Comparison of ENCODE assay signal across 8 mouse cellular contexts in genomic region chr5:36988124-36988780, GRCm38 (mm10). TPM values are rescaled to one million over a fixed set of nuclear protein-coding genes. Genes with fewer than 3 reads are reported as not detected.
DNase-seq lines count a peak whose midpoint lies in the region; ATAC-seq lines count a peak whose summit lies in the region.

No protein-coding gene starts in this region.

- H3K27me3 ChIP-seq in embryonic facial prominence, embryonic 11.5 days (ENCODE audit: control insufficient read depth, insufficient read depth, low read length) = no peaks in the 10 kb centered on the region
- H3K27me3 ChIP-seq in hindbrain, embryonic 12.5 days = peaks cover 6% of the 10 kb centered on the region; the same call in 1 of the 2 replicates

- H3K27ac ChIP-seq in embryonic facial prominence, embryonic 11.5 days (replicated peaks; ENCODE audit: low read depth, low read length) = no peak overlapping the region
- H3K27ac ChIP-seq in hindbrain, embryonic 12.5 days = no peak overlapping the region

- DNase-seq in layer of hippocampus, adult 11-12 months (ENCODE audit: low spot score) = peak; percentile 28
- no peak for DNase-seq in layer of hippocampus, adult 9-11 months
- peak; percentile 6 for DNase-seq in embryonic facial prominence, embryonic 11.5 days (ENCODE audit: low spot score)
- DNase-seq in cerebellum, adult 11 months = no peak
- no peak for DNase-seq in right cerebral cortex, adult 18-20 months

- peak overlapping the region; percentile 92 for H3K4me2 ChIP-seq in embryonic facial prominence, embryonic 11.5 days (ENCODE audit: low read depth, low read length)
- peak overlapping the region; percentile 95 for H3K4me2 ChIP-seq in hindbrain, embryonic 12.5 days (replicated peaks)

- H3K9ac ChIP-seq in embryonic facial prominence, embryonic 11.5 days (replicated peaks; ENCODE audit: low read length) = peak overlapping the region; percentile 72
- H3K9ac ChIP-seq in hindbrain, embryonic 12.5 days = peak overlapping the region; percentile 70

- WGBS in embryonic facial prominence, embryonic 11.5 days = 13% methylated on average over 24 of the region's 24 CpGs
- WGBS in hindbrain, embryonic 12.5 days = 12% methylated on average over 24 of the region's 24 CpGs

- no peaks in the 10 kb centered on the region for H3K36me3 ChIP-seq in embryonic facial prominence, embryonic 11.5 days (replicated peaks; ENCODE audit: control insufficient read depth, insufficient read depth, low read depth, low read length)
- H3K36me3 ChIP-seq in hindbrain, embryonic 12.5 days = no peaks in the 10 kb centered on the region

- H3K4me1 ChIP-seq in embryonic facial prominence, embryonic 11.5 days (ENCODE audit: control insufficient read depth, insufficient read depth, low read length) = no peaks in the 10 kb centered on the region
- H3K4me1 ChIP-seq in hindbrain, embryonic 12.5 days = peaks cover 13% of the 10 kb centered on the region

- peak; percentile 47 for ATAC-seq in embryonic facial prominence, embryonic 11.5 days (replicated peaks; ENCODE audit: insufficient number of reproducible peaks, low FRiP score, low TSS enrichment, low read depth)
- peak; percentile 48 for ATAC-seq in hindbrain, embryonic 12.5 days (ENCODE audit: low FRiP score)
- ATAC-seq in megakaryocyte, adult 5-6 weeks (ENCODE audit: poor library complexity, severe bottlenecking) = peak; percentile 7
- ATAC-seq in monocyte, adult 5-6 weeks (replicated peaks; ENCODE audit: insufficient number of reproducible peaks, low FRiP score, low TSS enrichment, poor library complexity, severe bottlenecking) = no peak

- peak overlapping the region; percentile 63 for H3K4me3 ChIP-seq in embryonic facial prominence, embryonic 11.5 days (ENCODE audit: low read depth, low read length)
- peak overlapping the region; percentile 59 for H3K4me3 ChIP-seq in hindbrain, embryonic 12.5 days

- H3K9me3 ChIP-seq in embryonic facial prominence, embryonic 11.5 days (replicated peaks; ENCODE audit: control insufficient read depth, low read length) = no peaks in the 10 kb centered on the region
- no peaks in the 10 kb centered on the region for H3K9me3 ChIP-seq in hindbrain, embryonic 12.5 days (replicated peaks)

RNA-seq across cellular contexts. Expression of gene Wfs1, which starts 0.8 kb away (rescaled TPM):
- polyA plus RNA-seq in embryonic facial prominence, embryonic 11.5 days (2014; fragmentation: Nextera tagmentation; extraction: Ambion mirVana) = 5.9 and 6.4 TPM in 2 replicates
- polyA plus RNA-seq in hindbrain, embryonic 12.5 days (2016; fragmentation: Nextera tagmentation; extraction: Ambion mirVana) = 8.6 and 9.6 TPM in 2 replicates
- total RNA-seq in megakaryocyte, adult 5-6 weeks (2015) = 5.3 and 5.4 TPM in 2 replicates
- 6.0 and 7.5 TPM in 2 replicates for total RNA-seq in megakaryocyte, adult 5-6 weeks (2017)
- total RNA-seq in monocyte, adult 5-6 weeks (2017) = 1.2 to 2.3 TPM (median 2.1 TPM) in 3 replicates

Comparison
In these comparisons a context has a peak if more than half of its experiments do, and no peak if none do; other contexts are left out.
1. DNase-seq: peak in layer of hippocampus, adult 11-12 months (single experiment) and embryonic facial prominence, embryonic 11.5 days (single experiment); none in layer of hippocampus, adult 9-11 months (single experiment), cerebellum, adult 11 months (single experiment) and right cerebral cortex, adult 18-20 months (single experiment).